Mouse (Mus musculus) ES-Bruce4 (cell line): ENCODE results near the gene Ddo.

Experiments
- CTCF ChIP-seq: IDR thresholded peaks from one replicate; pipeline ENCODE4 v1.8.1; 2011; ENCODE audit warnings: low read depth, low read length
- POLR2A ChIP-seq: IDR thresholded peaks from one replicate; pipeline ENCODE4 v1.8.1; 2011; ENCODE audit warnings: low read length; ENCODE audit not compliant: insufficient read depth

GRCm38 (mm10) chr10:40629656-40630311 lies at the start of gene Ddo:
- TF ChIP-seq CTCF (no peak), POLR2A (no peak)
